Mouse (Mus musculus): Measurements from ENCODE around the gene Gpbp1. TPM values are rescaled to one million over a fixed set of nuclear protein-coding genes. Genes with fewer than 3 reads are reported as not detected.

The Gpbp1 gene
- polyA plus RNA-seq, 1 experiment from 2014 or later: 122 TPM

GRCm38 (mm10) chr13:111431174-111431573, 58.7 kb downstream of the Gpbp1 start:
- H3K27ac ChIP-seq: no peak overlapping the region
- H3K9me3 ChIP-seq (replicated peaks): no peaks in the 10 kb centered on the region
- H3K4me1 ChIP-seq: no peaks in the 10 kb centered on the region
- H3K9ac ChIP-seq: no peak overlapping the region
- no peaks in the 10 kb centered on the region for H3K27me3 ChIP-seq
- 50% methylated on average over 1 of the region's 1 CpGs for WGBS
- no peak overlapping the region for H3K4me2 ChIP-seq (replicated peaks)
- no peak for ATAC-seq (ENCODE audit: low FRiP score)
- peaks cover 21% of the 10 kb centered on the region for H3K36me3 ChIP-seq
- no peak overlapping the region for H3K4me3 ChIP-seq

GRCm38 (mm10) chr13:111421330-111421729, 68.6 kb downstream of the Gpbp1 start:
- Histone ChIP-seq H3K36me3 (peaks cover 3% of the 10 kb centered on the region), H3K4me2 (replicated peaks) (no peak overlapping the region), H3K4me1 (no peaks in the 10 kb centered on the region), H3K9me3 (replicated peaks) (no peaks in the 10 kb centered on the region), H3K27me3 (no peaks in the 10 kb centered on the region), H3K27ac (no peak overlapping the region), H3K9ac (no peak overlapping the region), H3K4me3 (no peak overlapping the region)
- no peak for ATAC-seq (ENCODE audit: low FRiP score)

GRCm38 (mm10) chr13:111418087-111418486, 71.8 kb downstream of the Gpbp1 start:
- no peaks in the 10 kb centered on the region for H3K4me1 ChIP-seq
- H3K4me3 ChIP-seq: no peak overlapping the region
- no peaks in the 10 kb centered on the region for H3K36me3 ChIP-seq
- no peak overlapping the region for H3K9ac ChIP-seq
- no peaks in the 10 kb centered on the region for H3K27me3 ChIP-seq
- WGBS: 75% methylated on average over 2 of the region's 2 CpGs
- H3K4me2 ChIP-seq (replicated peaks): no peak overlapping the region
- H3K9me3 ChIP-seq (replicated peaks): no peaks in the 10 kb centered on the region
- ATAC-seq (ENCODE audit: low FRiP score): no peak
- H3K27ac ChIP-seq: no peak overlapping the region

- Histone ChIP-seq H3K4me3 (no peak overlapping the region), H3K4me2 (replicated peaks) (no peak overlapping the region), H3K9me3 (replicated peaks) (no peaks in the 10 kb centered on the region), H3K36me3 (no peaks in the 10 kb centered on the region), H3K9ac (no peak overlapping the region), H3K27ac (no peak overlapping the region), H3K27me3 (no peaks in the 10 kb centered on the region), H3K4me1 (no peaks in the 10 kb centered on the region)
- ATAC-seq (ENCODE audit: low FRiP score): no peak
- WGBS: 39% methylated on average over 4 of the region's 4 CpGs
Measured at GRCm38 (mm10) chr13:111413156-111413555, 76.8 kb downstream of the Gpbp1 start.

GRCm38 (mm10) chr13:111410831-111411230, 79.1 kb downstream of the Gpbp1 start:
- 5% methylated on average over 7 of the region's 7 CpGs for WGBS
- Histone ChIP-seq H3K9ac (no peak overlapping the region), H3K27me3 (no peaks in the 10 kb centered on the region), H3K36me3 (no peaks in the 10 kb centered on the region), H3K9me3 (replicated peaks) (no peaks in the 10 kb centered on the region), H3K4me2 (replicated peaks) (no peak overlapping the region), H3K27ac (no peak overlapping the region), H3K4me3 (no peak overlapping the region), H3K4me1 (no peaks in the 10 kb centered on the region)
- no peak for ATAC-seq (ENCODE audit: low FRiP score)

GRCm38 (mm10) chr13:111406859-111407389, 83.0 kb downstream of the Gpbp1 start:
- ATAC-seq (ENCODE audit: low FRiP score): no peak
- Histone ChIP-seq H3K4me3 (no peak overlapping the region), H3K9me3 (replicated peaks) (no peaks in the 10 kb centered on the region), H3K27ac (no peak overlapping the region), H3K4me1 (no peaks in the 10 kb centered on the region), H3K27me3 (no peaks in the 10 kb centered on the region), H3K9ac (no peak overlapping the region), H3K36me3 (no peaks in the 10 kb centered on the region), H3K4me2 (replicated peaks) (no peak overlapping the region)
- WGBS: 67% methylated on average over 9 of the region's 9 CpGs

GRCm38 (mm10) chr13:111405956-111406355, 84.0 kb downstream of the Gpbp1 start:
- Histone ChIP-seq H3K4me2 (replicated peaks) (no peak overlapping the region), H3K36me3 (no peaks in the 10 kb centered on the region), H3K9ac (no peak overlapping the region), H3K9me3 (replicated peaks) (no peaks in the 10 kb centered on the region), H3K4me3 (no peak overlapping the region), H3K27ac (no peak overlapping the region), H3K4me1 (no peaks in the 10 kb centered on the region), H3K27me3 (no peaks in the 10 kb centered on the region)
- WGBS: 83% methylated on average over 3 of the region's 3 CpGs
- no peak for ATAC-seq (ENCODE audit: low FRiP score)

- H3K27me3 ChIP-seq: no peaks in the 10 kb centered on the region
- H3K4me3 ChIP-seq: no peak overlapping the region
- WGBS: 20% methylated on average over 5 of the region's 5 CpGs
- H3K9ac ChIP-seq: no peak overlapping the region
- ATAC-seq (ENCODE audit: low FRiP score): no peak
- H3K27ac ChIP-seq: no peak overlapping the region
- H3K9me3 ChIP-seq (replicated peaks): no peaks in the 10 kb centered on the region
- peaks cover 12% of the 10 kb centered on the region; the same call in 1 of the 2 replicates for H3K4me1 ChIP-seq
- H3K36me3 ChIP-seq: no peaks in the 10 kb centered on the region
- no peak overlapping the region for H3K4me2 ChIP-seq (replicated peaks)
Measured at GRCm38 (mm10) chr13:111397600-111398151, 92.2 kb downstream of the Gpbp1 start.

GRCm38 (mm10) chr13:111397061-111397460, 92.8 kb downstream of the Gpbp1 start:
- H3K4me3 ChIP-seq: no peak overlapping the region
- H3K9me3 ChIP-seq (replicated peaks): no peaks in the 10 kb centered on the region
- peaks cover 12% of the 10 kb centered on the region; the same call in 1 of the 2 replicates for H3K4me1 ChIP-seq
- 48% methylated on average over 7 of the region's 7 CpGs for WGBS
- no peaks in the 10 kb centered on the region for H3K27me3 ChIP-seq
- no peaks in the 10 kb centered on the region for H3K36me3 ChIP-seq
- ATAC-seq (ENCODE audit: low FRiP score): no peak
- no peak overlapping the region for H3K27ac ChIP-seq
- H3K4me2 ChIP-seq (replicated peaks): no peak overlapping the region
- no peak overlapping the region for H3K9ac ChIP-seq

GRCm38 (mm10) chr13:111395528-111395927, 94.4 kb downstream of the Gpbp1 start:
- no peaks in the 10 kb centered on the region for H3K27me3 ChIP-seq
- H3K9me3 ChIP-seq (replicated peaks): no peaks in the 10 kb centered on the region
- no peak overlapping the region for H3K4me2 ChIP-seq (replicated peaks)
- no peak for ATAC-seq (ENCODE audit: low FRiP score)
- peaks cover 12% of the 10 kb centered on the region; the same call in 1 of the 2 replicates for H3K4me1 ChIP-seq
- H3K36me3 ChIP-seq: no peaks in the 10 kb centered on the region
- H3K9ac ChIP-seq: no peak overlapping the region
- no peak overlapping the region for H3K4me3 ChIP-seq
- WGBS: 86% methylated on average over 7 of the region's 7 CpGs
- no peak overlapping the region for H3K27ac ChIP-seq

- H3K27me3 ChIP-seq: no peaks in the 10 kb centered on the region
- H3K4me1 ChIP-seq: peaks cover 12% of the 10 kb centered on the region; the same call in 1 of the 2 replicates
- no peak overlapping the region for H3K27ac ChIP-seq
- no peaks in the 10 kb centered on the region for H3K9me3 ChIP-seq (replicated peaks)
- H3K36me3 ChIP-seq: no peaks in the 10 kb centered on the region
- ATAC-seq (ENCODE audit: low FRiP score): no peak
- no peak overlapping the region for H3K9ac ChIP-seq
- 78% methylated on average over 4 of the region's 4 CpGs for WGBS
- no peak overlapping the region for H3K4me3 ChIP-seq
- H3K4me2 ChIP-seq (replicated peaks): no peak overlapping the region
Measured at GRCm38 (mm10) chr13:111394904-111395303, 95.0 kb downstream of the Gpbp1 start.

GRCm38 (mm10) chr13:111394341-111394740, 95.6 kb downstream of the Gpbp1 start:
- Histone ChIP-seq H3K9ac (no peak overlapping the region), H3K27ac (no peak overlapping the region), H3K4me2 (replicated peaks) (no peak overlapping the region), H3K36me3 (no peaks in the 10 kb centered on the region), H3K27me3 (no peaks in the 10 kb centered on the region), H3K4me3 (no peak overlapping the region), H3K4me1 (peaks cover 12% of the 10 kb centered on the region; the same call in 1 of the 2 replicates), H3K9me3 (replicated peaks) (no peaks in the 10 kb centered on the region)
- WGBS: 86% methylated on average over 8 of the region's 8 CpGs
- ATAC-seq (ENCODE audit: low FRiP score): no peak

GRCm38 (mm10) chr13:111393426-111393825, 96.5 kb downstream of the Gpbp1 start:
- Histone ChIP-seq H3K9me3 (replicated peaks) (no peaks in the 10 kb centered on the region), H3K36me3 (no peaks in the 10 kb centered on the region), H3K4me1 (peaks cover 12% of the 10 kb centered on the region; the same call in 1 of the 2 replicates), H3K4me3 (no peak overlapping the region), H3K27me3 (no peaks in the 10 kb centered on the region), H3K4me2 (replicated peaks) (no peak overlapping the region), H3K27ac (no peak overlapping the region), H3K9ac (no peak overlapping the region)
- WGBS: 59% methylated on average over 6 of the region's 6 CpGs
- ATAC-seq (ENCODE audit: low FRiP score): no peak
